Mouse (Mus musculus) forebrain, embryonic 15.5 days (tissue): ENCODE measurements around the gene Xrcc1. TPM values are rescaled to one million over a fixed set of nuclear protein-coding genes. Genes with fewer than 3 reads are reported as not detected.

Experiments used
- ATAC-seq: fragments of 200-750 bp; cut with Nextera tagmentation; replicated peaks from 2 replicates; pipeline ENCODE4 v1.8.0; 2017; ENCODE audit warnings: mild to moderate bottlenecking, moderate TSS enrichment, moderate library complexity
- H3K27ac ChIP-seq: fragments of 300-500 bp; sonication (generic); replicated peaks from 2 replicates; pipeline ENCODE4 v1.5.1; 2015; ENCODE audit warnings: mild to moderate bottlenecking, inconsistent platforms
- H3K27me3 ChIP-seq: fragments of 300-500 bp; sonication (generic); 2 replicates; pipeline ENCODE4 v1.6.1; 2015; ENCODE audit warnings: inconsistent platforms
- H3K36me3 ChIP-seq: fragments of 300-500 bp; sonication (generic); 2 replicates; pipeline ENCODE4 v1.6.1; 2015; ENCODE audit warnings: mild to moderate bottlenecking, inconsistent platforms
- H3K4me1 ChIP-seq: fragments of 300-500 bp; sonication (generic); 2 replicates; pipeline ENCODE4 v1.6.1; 2015; ENCODE audit warnings: inconsistent platforms
- H3K4me2 ChIP-seq: fragments of 300-500 bp; sonication (generic); replicated peaks from 2 replicates; pipeline ENCODE4 v1.6.1; 2015; ENCODE audit warnings: mild to moderate bottlenecking, inconsistent platforms
- H3K4me3 ChIP-seq: fragments of 300-500 bp; sonication (generic); 2 replicates; pipeline ENCODE4 v1.5.1; 2015; ENCODE audit warnings: mild to moderate bottlenecking, inconsistent platforms
- H3K9ac ChIP-seq: fragments of 300-500 bp; sonication (generic); replicated peaks from 2 replicates; pipeline ENCODE4 v1.6.1; 2015; ENCODE audit warnings: mild to moderate bottlenecking, inconsistent platforms
- H3K9me3 ChIP-seq: fragments of 300-500 bp; sonication (generic); 2 replicates; pipeline ENCODE4 v1.6.1; 2016; ENCODE audit warnings: inconsistent platforms
- WGBS: fragments of 180-500 bp; shearing (Covaris S2); methylation state at CpG from one replicate; pipeline ENCODE4 v1.1.7; 2015; ENCODE audit warnings: mixed read lengths; 5-methylcytosine and 5-hydroxymethylcytosine counted together
- polyA plus RNA-seq: library from polyadenylated mRNA; unstranded; fragments of >200 nt; fragmentation: Nextera tagmentation; extraction: Ambion mirVana; gene quantifications from 2 replicates; pipeline ENCODE4 v1.2.1, GENCODE M21; 2015

Gene Xrcc1
- polyA plus RNA-seq, 1 experiment from 2014 or later: 69.8 TPM

DNA sequence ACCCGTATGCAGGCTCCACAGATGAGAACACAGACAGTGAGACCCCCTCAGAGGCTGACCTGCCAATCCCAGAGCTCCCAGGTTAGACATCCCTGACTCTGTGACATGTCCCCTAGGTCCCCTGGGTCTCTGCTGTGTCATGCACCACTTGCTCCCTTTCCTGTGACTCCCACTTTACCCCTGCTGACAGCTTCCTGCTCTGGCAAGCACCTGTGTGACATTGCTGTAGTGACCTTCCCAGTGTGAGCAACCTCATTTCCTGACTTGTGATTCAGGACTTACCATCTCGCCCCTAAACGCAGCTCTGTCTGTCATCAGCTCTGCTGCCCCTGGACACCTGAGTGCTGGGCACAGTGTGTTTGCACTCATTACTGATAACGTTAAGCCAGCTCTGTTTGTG lies 25.0 kb downstream of the Xrcc1 start:
- Histone ChIP-seq H3K4me2 (no peak overlapping the region), H3K27me3 (no peaks in the 10 kb centered on the region), H3K9me3 (no peaks in the 10 kb centered on the region), H3K36me3 (peaks cover 19% of the 10 kb centered on the region), H3K4me3 (no peak overlapping the region), H3K4me1 (no peaks in the 10 kb centered on the region), H3K9ac (no peak overlapping the region), H3K27ac (no peak overlapping the region)
- no peak for ATAC-seq
- 81% methylated on average over 4 of the region's 4 CpGs for WGBS

- ATAC-seq: no peak
- Histone ChIP-seq H3K4me3 (no peak overlapping the region), H3K36me3 (peaks cover 13% of the 10 kb centered on the region), H3K9ac (no peak overlapping the region), H3K4me1 (no peaks in the 10 kb centered on the region), H3K27me3 (no peaks in the 10 kb centered on the region), H3K27ac (no peak overlapping the region), H3K4me2 (no peak overlapping the region), H3K9me3 (no peaks in the 10 kb centered on the region)
- 56% methylated on average over 5 of the region's 5 CpGs for WGBS
Observed at GRCm38 (mm10) chr7:24572455-24572854, 26.4 kb downstream of the Xrcc1 start.

DNA sequence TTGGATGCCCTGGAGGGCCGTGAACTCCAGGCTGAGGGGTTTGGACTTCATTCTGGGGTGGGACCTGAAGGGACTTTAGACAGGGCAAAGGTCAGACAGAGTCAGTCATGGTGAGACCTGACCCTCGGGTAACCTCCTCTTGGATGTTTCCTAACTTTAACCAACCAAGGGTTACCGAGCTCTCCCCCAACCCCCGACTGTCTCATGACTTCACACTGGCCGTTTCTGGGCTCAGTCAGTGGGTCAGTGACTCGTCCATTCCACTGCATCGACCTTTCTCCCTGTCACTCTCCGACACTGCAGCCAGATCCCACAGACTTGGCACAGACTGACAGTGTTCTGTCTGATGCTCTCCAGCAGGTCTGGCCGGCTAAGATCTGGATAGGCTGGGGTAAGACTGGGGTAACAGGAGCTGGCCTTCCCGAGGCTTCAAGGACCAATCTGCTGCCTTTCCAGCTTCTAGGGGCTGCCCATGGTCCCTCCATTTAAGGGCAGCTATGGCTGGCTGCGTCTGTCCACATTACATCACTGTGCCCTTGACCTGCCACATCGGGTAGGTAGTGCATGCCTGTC lies 28.2 kb downstream of the Xrcc1 start:
- Histone ChIP-seq H3K27ac (no peak overlapping the region), H3K4me1 (no peaks in the 10 kb centered on the region), H3K36me3 (no peaks in the 10 kb centered on the region; the same call in 1 of the 2 replicates), H3K9ac (no peak overlapping the region), H3K9me3 (no peaks in the 10 kb centered on the region), H3K4me3 (no peak overlapping the region), H3K27me3 (no peaks in the 10 kb centered on the region), H3K4me2 (no peak overlapping the region)
- ATAC-seq: no peak
- 64% methylated on average over 12 of the region's 12 CpGs for WGBS

DNA sequence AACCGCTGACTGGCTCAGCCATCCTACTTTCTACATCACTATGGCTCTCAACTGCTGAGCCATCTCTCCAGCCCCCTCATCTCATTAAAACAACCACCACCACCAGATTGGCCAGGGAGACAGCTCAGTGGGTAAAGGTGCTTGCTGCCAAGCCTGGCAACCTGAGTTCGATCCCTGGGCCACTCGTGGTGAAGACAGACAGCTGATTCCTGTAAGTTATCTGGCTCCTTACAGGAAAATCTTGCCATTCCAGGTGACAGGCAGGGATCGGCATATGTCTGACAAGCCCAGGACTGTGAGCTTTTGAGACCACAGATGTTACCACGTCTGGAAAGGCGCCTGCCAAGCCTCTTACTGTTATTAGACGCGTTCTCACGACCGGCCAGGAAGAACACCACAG lies 31.7 kb downstream of the Xrcc1 start:
- 93% methylated on average over 10 of the region's 10 CpGs for WGBS

DNA sequence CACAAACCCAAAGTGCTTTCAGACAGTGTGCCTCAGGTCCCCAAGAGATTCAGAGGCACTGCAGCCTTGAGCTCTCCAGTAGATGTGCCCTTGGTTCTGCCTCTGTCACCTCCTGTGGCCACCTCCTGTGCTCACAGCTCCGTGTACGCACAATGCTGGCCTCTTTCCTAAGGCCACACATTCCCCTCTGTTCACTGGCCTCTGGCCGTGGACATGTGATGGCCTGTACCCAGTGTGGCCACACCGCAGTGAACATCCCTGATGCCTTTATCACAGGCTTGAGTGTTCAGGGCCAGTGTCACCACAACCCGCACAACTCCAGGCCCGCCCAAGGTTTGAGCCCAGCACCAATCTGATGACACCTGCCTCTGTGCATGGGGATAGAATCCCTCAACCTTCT lies 38.8 kb downstream of the Xrcc1 start:
- Histone ChIP-seq H3K4me3 (no peak overlapping the region), H3K9ac (no peak overlapping the region), H3K27ac (no peak overlapping the region), H3K4me1 (peaks cover 10% of the 10 kb centered on the region; the same call in 1 of the 2 replicates), H3K9me3 (no peaks in the 10 kb centered on the region), H3K36me3 (no peaks in the 10 kb centered on the region), H3K4me2 (no peak overlapping the region), H3K27me3 (peaks cover 20% of the 10 kb centered on the region)
- 89% methylated on average over 6 of the region's 6 CpGs for WGBS
- ATAC-seq: no peak

More for the DNA sequence above, 31.7 kb downstream of the Xrcc1 start:
- Histone ChIP-seq H3K27me3 (no peaks in the 10 kb centered on the region), H3K4me2 (no peak overlapping the region), H3K4me3 (no peak overlapping the region), H3K9me3 (no peaks in the 10 kb centered on the region), H3K4me1 (no peaks in the 10 kb centered on the region), H3K36me3 (no peaks in the 10 kb centered on the region), H3K27ac (no peak overlapping the region), H3K9ac (no peak overlapping the region)
- no peak for ATAC-seq

DNA sequence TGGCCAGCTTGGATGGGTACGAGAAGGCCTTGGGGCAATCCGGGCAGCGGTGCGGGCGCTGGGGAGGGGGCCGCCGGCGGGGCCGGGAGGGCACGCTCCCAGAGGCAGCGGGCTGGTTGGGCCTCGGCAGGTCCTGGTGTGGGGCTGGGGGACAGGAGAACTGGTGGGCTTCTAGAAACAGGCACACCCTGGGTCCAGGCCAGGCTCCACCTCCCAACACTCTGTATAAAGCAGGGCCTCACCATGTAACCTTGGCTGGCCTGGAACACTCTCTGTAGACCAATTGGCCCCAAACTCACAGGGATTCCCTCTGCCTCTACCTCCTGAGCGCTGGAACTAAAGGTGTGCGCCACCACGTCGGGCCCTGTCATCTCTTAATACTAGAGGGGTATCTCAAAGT lies 39.9 kb downstream of the Xrcc1 start:
- H3K9ac ChIP-seq: no peak overlapping the region
- H3K27ac ChIP-seq: no peak overlapping the region
- H3K9me3 ChIP-seq: no peaks in the 10 kb centered on the region
- peaks cover 20% of the 10 kb centered on the region for H3K27me3 ChIP-seq
- peaks cover 10% of the 10 kb centered on the region; the same call in 1 of the 2 replicates for H3K4me1 ChIP-seq
- no peak overlapping the region for H3K4me2 ChIP-seq
- no peaks in the 10 kb centered on the region for H3K36me3 ChIP-seq
- 36% methylated on average over 15 of the region's 16 CpGs for WGBS
- H3K4me3 ChIP-seq: no peak overlapping the region
- no peak for ATAC-seq

- peak; percentile 61 for ATAC-seq
- H3K9me3 ChIP-seq: no peaks in the 10 kb centered on the region
- H3K27me3 ChIP-seq: peaks cover 20% of the 10 kb centered on the region
- WGBS: 8% methylated on average over 8 of the region's 8 CpGs
- peak overlapping the region; percentile 83 for H3K9ac ChIP-seq
- peak overlapping the region; percentile 66 for H3K4me2 ChIP-seq
- no peak overlapping the region for H3K27ac ChIP-seq
- H3K36me3 ChIP-seq: no peaks in the 10 kb centered on the region
- peak overlapping the region; percentile 58 for H3K4me3 ChIP-seq
- peaks cover 10% of the 10 kb centered on the region; the same call in 1 of the 2 replicates for H3K4me1 ChIP-seq
Observed at GRCm38 (mm10) chr7:24586828-24587227, 40.7 kb downstream of the Xrcc1 start.

- peak within 1 kb of the TSS; percentile 66 for H3K4me2 ChIP-seq
- H3K27ac ChIP-seq: peak within 1 kb of the TSS; percentile 79
- H3K4me1 ChIP-seq: peaks cover 10% of the 10 kb centered on the region; the same call in 1 of the 2 replicates
- H3K9ac ChIP-seq: peak within 1 kb of the TSS; percentile 83
- peak; percentile 82 for ATAC-seq
- 5% methylated on average over 30 of the region's 30 CpGs for WGBS
- no peaks in the 10 kb centered on the region for H3K9me3 ChIP-seq
- peaks cover 20% of the 10 kb centered on the region for H3K27me3 ChIP-seq
- H3K36me3 ChIP-seq: no peaks in the 10 kb centered on the region
- peak within 1 kb of the TSS; percentile 58 for H3K4me3 ChIP-seq
Observed at GRCm38 (mm10) chr7:24587330-24588105, 41.4 kb downstream of the Xrcc1 start, which contains the start of the genes Ethe1 and Zfp575. Gene Ethe1 (plus strand): TSS chr7:24587543. Gene Zfp575 (minus strand): TSS chr7:24587641.

GRCm38 (mm10) chr7:24588336-24588735 lies 42.2 kb downstream of the Xrcc1 start:
- peaks cover 20% of the 10 kb centered on the region for H3K27me3 ChIP-seq
- 87% methylated on average over 13 of the region's 13 CpGs for WGBS
- H3K36me3 ChIP-seq: no peaks in the 10 kb centered on the region
- no peak overlapping the region for H3K4me3 ChIP-seq
- ATAC-seq: no peak
- peaks cover 17% of the 10 kb centered on the region for H3K4me1 ChIP-seq
- no peak overlapping the region for H3K27ac ChIP-seq
- no peaks in the 10 kb centered on the region for H3K9me3 ChIP-seq
- H3K4me2 ChIP-seq: no peak overlapping the region
- H3K9ac ChIP-seq: no peak overlapping the region

DNA sequence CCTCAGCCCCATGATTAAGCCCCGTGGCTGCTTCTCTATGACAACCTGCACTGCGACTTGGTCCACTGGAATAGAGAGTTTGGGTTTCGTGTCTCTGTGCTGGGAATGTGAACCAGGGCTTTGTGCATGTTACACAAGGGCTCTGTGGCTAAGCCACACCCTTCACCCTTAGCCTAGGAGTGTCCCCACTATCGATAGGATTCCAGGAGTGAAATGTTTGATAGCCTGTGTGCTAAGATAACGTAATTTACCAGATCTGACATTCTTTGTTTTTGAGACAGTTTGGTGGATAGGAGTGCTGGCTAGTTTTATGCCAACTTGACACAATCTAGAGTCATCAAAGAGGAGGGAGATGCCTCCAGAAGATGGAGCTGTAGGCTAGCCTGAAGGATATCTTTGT lies 45.6 kb downstream of the Xrcc1 start:
- no peak overlapping the region for H3K4me2 ChIP-seq
- H3K4me1 ChIP-seq: peaks cover 28% of the 10 kb centered on the region
- H3K27me3 ChIP-seq: peaks cover under 1% of the 10 kb centered on the region
- H3K9ac ChIP-seq: no peak overlapping the region
- H3K9me3 ChIP-seq: no peaks in the 10 kb centered on the region
- H3K36me3 ChIP-seq: no peaks in the 10 kb centered on the region
- H3K4me3 ChIP-seq: no peak overlapping the region
- ATAC-seq: no peak
- no peak overlapping the region for H3K27ac ChIP-seq
- WGBS: 82% methylated on average over 5 of the region's 5 CpGs

DNA sequence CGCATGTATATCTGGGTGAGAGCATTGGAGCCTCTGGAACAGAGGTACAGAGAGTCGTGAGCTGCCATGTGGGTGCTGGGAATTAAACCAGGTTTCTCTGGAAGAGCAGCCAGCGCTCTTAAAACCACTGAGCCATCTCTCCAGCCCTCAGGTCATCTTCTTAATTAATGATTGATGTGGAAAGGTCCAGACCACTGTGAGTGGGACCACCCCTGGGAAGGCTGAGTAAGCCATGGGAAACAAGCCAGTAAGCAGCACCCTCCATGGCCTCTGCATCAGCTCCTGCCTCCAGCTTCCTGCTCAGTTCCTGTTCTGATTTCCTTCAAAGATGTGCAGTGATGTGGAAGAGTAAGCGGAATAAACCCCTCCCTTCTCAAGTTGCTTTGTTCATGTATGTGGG lies 46.1 kb downstream of the Xrcc1 start:
- Histone ChIP-seq H3K9ac (no peak overlapping the region), H3K27ac (no peak overlapping the region), H3K4me2 (no peak overlapping the region), H3K36me3 (no peaks in the 10 kb centered on the region), H3K4me1 (peaks cover 24% of the 10 kb centered on the region), H3K27me3 (no peaks in the 10 kb centered on the region), H3K9me3 (no peaks in the 10 kb centered on the region), H3K4me3 (no peak overlapping the region)
- 56% methylated on average over 4 of the region's 4 CpGs for WGBS
- ATAC-seq: no peak

DNA sequence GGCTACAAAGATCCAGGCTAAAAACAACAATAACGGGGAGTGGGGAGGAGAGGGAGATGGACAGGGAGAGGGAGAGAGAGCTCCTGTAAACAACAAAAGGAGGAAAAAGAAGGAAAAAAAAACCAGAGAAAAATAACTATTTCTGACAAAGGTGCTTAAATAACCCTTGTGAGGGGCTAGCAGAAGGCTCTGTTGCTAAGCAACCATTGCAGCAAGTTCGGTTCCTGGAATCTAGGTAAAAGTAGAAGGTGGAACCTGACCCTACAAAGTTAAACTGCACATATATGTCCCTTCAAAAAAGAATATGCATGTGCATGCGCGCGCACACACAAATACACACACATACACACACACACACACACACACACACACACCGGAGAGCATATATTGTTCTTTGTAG lies 46.7 kb downstream of the Xrcc1 start:
- H3K36me3 ChIP-seq: no peaks in the 10 kb centered on the region
- H3K27ac ChIP-seq: no peak overlapping the region
- H3K27me3 ChIP-seq: no peaks in the 10 kb centered on the region
- H3K4me3 ChIP-seq: no peak overlapping the region
- H3K9me3 ChIP-seq: no peaks in the 10 kb centered on the region
- WGBS: 69% methylated on average over 6 of the region's 6 CpGs
- H3K4me1 ChIP-seq: peaks cover 21% of the 10 kb centered on the region
- H3K4me2 ChIP-seq: no peak overlapping the region
- no peak overlapping the region for H3K9ac ChIP-seq
- ATAC-seq: no peak
